Mouse (Mus musculus) stomach, embryonic 16.5 days (tissue): ENCODE data around the gene Mapk7. TPM values are rescaled to one million over a fixed set of nuclear protein-coding genes. Genes with fewer than 3 reads are reported as not detected.
A peak's percentile ranks its signal among the peaks of the same experiment; 100 is the strongest.

ENCODE experiments used
- ATAC-seq: fragments of 200-750 bp; cut with Nextera tagmentation; 2 replicates; pipeline ENCODE4 v1.8.0; 2017; ENCODE audit warnings: moderate number of reproducible peaks, moderate TSS enrichment; ENCODE audit not compliant: insufficient read depth, low FRiP score
- H3K27ac ChIP-seq: fragments of 300-500 bp; sonication (generic); 2 replicates; pipeline ENCODE4 v1.5.1; 2014; ENCODE audit warnings: low read length
- H3K27me3 ChIP-seq: fragments of 300-500 bp; sonication (generic); 2 replicates; pipeline ENCODE4 v1.6.1; 2014; ENCODE audit warnings: low read length, control low read depth, mixed read lengths; ENCODE audit not compliant: control insufficient read depth, insufficient read depth
- H3K36me3 ChIP-seq: fragments of 300-500 bp; sonication (generic); 2 replicates; pipeline ENCODE4 v1.6.1; 2014; ENCODE audit warnings: low read length; ENCODE audit not compliant: control insufficient read depth, insufficient read depth
- H3K4me1 ChIP-seq: fragments of 300-500 bp; sonication (generic); 2 replicates; pipeline ENCODE4 v1.6.1; 2014; ENCODE audit warnings: low read length, control low read depth, mixed read lengths; ENCODE audit not compliant: control insufficient read depth, insufficient read depth
- H3K4me2 ChIP-seq: fragments of 300-500 bp; sonication (generic); 2 replicates; pipeline ENCODE4 v1.6.1; 2014; ENCODE audit warnings: low read depth, low read length, mixed read lengths
- H3K4me3 ChIP-seq: fragments of 300-500 bp; sonication (generic); replicated peaks from 2 replicates; pipeline ENCODE4 v1.5.1; 2014; ENCODE audit warnings: mild to moderate bottlenecking, low read length
- H3K9ac ChIP-seq: fragments of 300-500 bp; sonication (generic); 2 replicates; pipeline ENCODE4 v1.6.1; 2014; ENCODE audit warnings: low read length
- H3K9me3 ChIP-seq: fragments of 300-500 bp; sonication (generic); replicated peaks from 2 replicates; pipeline ENCODE4 v1.6.1; 2016; ENCODE audit warnings: low read length, control low read depth; ENCODE audit not compliant: control insufficient read depth
- WGBS: fragments of 180-500 bp; shearing (Covaris S2); extraction: QIAGEN DNeasy Blood & Tissue Kit; methylation state at CpG from one replicate; pipeline ENCODE4 v1.1.7; 2014; 5-methylcytosine and 5-hydroxymethylcytosine counted together
- polyA plus RNA-seq: library from polyadenylated mRNA; unstranded; fragments of >200 nt; fragmentation: Nextera tagmentation; extraction: Ambion mirVana; gene quantifications from 2 replicates; pipeline ENCODE4 v1.2.1, GENCODE M21; 2015

The Mapk7 gene
- polyA plus RNA-seq, 1 experiment from 2014 or later, result 41.0 TPM

DNA sequence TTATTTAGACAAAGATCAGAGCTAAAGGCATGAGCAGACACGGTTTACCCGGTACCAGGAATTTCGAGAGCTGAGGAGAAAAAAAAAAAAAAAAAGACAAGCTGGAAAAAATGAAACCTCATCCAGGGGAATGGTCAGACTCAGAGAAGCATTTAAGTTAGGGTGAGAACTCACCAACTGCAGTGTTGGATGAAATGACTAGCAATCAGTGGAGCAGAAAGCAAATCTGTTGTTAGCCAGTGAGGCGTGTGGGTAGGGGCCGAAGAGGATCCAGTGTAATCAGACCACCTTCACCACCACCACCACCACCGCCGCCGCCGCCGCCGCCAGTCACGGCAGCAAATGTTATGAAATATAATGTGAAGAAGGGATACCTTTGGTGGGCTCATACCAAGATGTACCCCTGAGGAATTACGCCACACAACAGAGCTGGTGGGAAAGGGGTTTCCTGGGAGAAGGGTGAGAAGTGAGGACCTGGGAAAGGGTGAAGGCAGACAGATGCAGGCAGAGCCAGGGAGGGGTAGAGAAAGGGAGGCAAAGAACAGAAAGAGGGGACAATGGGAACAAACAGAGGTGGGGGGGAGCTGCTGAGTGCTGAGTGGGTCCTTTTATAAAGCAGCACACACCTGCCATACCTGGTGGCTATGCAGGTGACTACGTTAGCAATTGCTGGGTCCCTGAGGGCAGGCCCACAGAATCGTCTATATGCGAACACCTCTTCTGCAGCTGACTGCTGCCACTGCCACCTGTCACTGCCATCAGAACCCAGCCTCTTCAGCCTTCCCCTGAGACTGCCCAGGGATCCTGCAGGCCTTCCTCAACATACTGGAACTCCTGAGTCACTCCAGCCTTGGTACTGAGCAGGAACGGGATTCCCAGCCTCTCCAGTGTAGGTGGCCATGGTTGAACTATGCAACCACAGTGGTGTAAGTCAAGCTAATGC, 16.4 kb downstream of the Mapk7 start:
- Histone ChIP-seq H3K27me3 (no peaks in the 10 kb centered on the region), H3K9me3 (no peaks in the 10 kb centered on the region), H3K4me1 (peaks cover 10% of the 10 kb centered on the region; the same call in 1 of the 2 replicates), H3K4me2 (peak overlapping the region; percentile 39), H3K4me3 (0 out of 2 replicates have a peak overlapping the region, but pooled peaks have one; percentile 12), H3K9ac (no peak overlapping the region), H3K27ac (no peak overlapping the region), H3K36me3 (no peaks in the 10 kb centered on the region)
- 59% methylated on average over 17 of the region's 17 CpGs for WGBS
- no peak for ATAC-seq

- 0 out of 2 replicates have a peak, but pooled peaks have one; percentile 71 for ATAC-seq
- no peaks in the 10 kb centered on the region for H3K9me3 ChIP-seq
- no peak overlapping the region for H3K9ac ChIP-seq
- H3K27me3 ChIP-seq, result no peaks in the 10 kb centered on the region
- no peaks in the 10 kb centered on the region for H3K36me3 ChIP-seq
- 35% methylated on average over 12 of the region's 12 CpGs for WGBS
- peak overlapping the region; percentile 39 for H3K4me2 ChIP-seq
- H3K27ac ChIP-seq, result no peak overlapping the region
- peak overlapping the region; percentile 12; the same call in 1 of the 2 replicates for H3K4me3 ChIP-seq
- peaks cover 10% of the 10 kb centered on the region; the same call in 1 of the 2 replicates for H3K4me1 ChIP-seq
Measured at GRCm38 (mm10) chr11:61476786-61477382, 17.3 kb downstream of the Mapk7 start.

DNA sequence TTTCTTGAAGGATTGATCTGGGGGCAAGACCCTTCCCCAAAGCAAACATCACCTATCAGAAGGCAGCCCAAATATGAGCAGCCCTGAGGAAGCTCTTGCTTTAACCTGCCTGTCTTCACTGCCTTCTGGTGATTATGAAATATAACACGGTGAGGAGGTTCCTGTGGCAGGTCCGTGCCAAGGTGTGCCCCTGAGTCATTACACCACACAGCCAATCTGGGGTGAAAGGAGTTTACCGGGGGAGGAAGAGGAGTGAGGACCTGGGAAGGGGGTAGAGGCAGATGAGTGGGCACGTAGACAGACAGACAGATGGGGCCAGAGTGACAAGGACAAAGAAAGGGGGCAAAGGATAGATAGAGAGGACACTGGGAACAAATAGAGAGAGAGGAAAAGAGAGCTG, 20.6 kb downstream of the Mapk7 start:
- 74% methylated on average over 4 of the region's 4 CpGs for WGBS
- no peak overlapping the region for H3K4me2 ChIP-seq
- H3K27me3 ChIP-seq, result no peaks in the 10 kb centered on the region
- no peaks in the 10 kb centered on the region for H3K9me3 ChIP-seq
- ATAC-seq, result no peak
- no peak overlapping the region for H3K4me3 ChIP-seq
- no peak overlapping the region for H3K27ac ChIP-seq
- H3K9ac ChIP-seq, result no peak overlapping the region
- H3K36me3 ChIP-seq, result no peaks in the 10 kb centered on the region
- H3K4me1 ChIP-seq, result 0 out of 2 replicates have a peak, but pooled peaks cover 4% of the 10 kb centered on the region

DNA sequence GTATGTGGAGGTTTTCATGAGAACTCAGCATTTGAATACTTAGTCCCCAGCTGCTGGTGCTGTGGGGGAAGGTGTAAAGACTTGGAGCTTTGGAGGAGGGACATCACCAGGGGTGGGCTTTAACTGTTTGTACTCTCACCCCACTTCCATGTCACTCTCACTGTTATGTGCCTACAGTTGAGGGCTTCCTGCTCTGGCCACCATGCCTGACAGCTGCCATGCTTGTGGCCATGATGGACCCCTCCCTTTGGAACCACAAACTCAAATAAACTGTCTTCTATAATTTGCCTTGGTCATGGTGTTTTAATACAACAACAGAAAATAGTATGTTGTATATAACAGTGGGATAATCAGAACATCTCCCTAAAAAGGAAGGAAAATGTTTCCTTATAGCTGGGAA, 23.3 kb downstream of the Mapk7 start:
- no peak for ATAC-seq
- H3K4me3 ChIP-seq, result no peak overlapping the region

GRCm38 (mm10) chr11:61469317-61469917, 24.8 kb downstream of the Mapk7 start:
- H3K4me1 ChIP-seq, result peaks cover 8% of the 10 kb centered on the region
- 57% methylated on average over 7 of the region's 7 CpGs for WGBS

More for the DNA sequence above, 23.3 kb downstream of the Mapk7 start:
- Histone ChIP-seq H3K4me2 (no peak overlapping the region), H3K36me3 (no peaks in the 10 kb centered on the region), H3K9me3 (no peaks in the 10 kb centered on the region), H3K4me1 (peaks cover 4% of the 10 kb centered on the region; the same call in 1 of the 2 replicates), H3K27ac (no peak overlapping the region), H3K27me3 (no peaks in the 10 kb centered on the region), H3K9ac (no peak overlapping the region)

DNA sequence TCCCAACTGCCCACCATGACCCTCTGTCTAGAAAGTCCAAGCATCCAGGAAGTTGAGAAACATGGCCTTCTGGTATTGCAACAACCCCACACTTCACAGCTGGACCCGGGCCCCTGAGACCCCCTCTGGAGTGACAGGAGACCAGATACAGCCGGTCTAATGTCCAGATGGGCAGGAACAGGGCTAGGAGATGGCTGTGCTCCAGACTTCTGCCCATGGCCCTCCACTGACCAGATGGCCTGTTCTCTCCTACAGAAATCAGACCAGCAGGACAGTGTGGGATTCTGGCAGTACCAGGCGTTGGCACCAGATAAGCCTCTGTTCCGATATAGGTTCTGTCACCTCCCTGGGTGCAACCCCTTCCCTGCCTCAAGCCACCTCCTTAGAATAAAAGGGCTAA, 25.7 kb downstream of the Mapk7 start:
- 77% methylated on average over 4 of the region's 4 CpGs for WGBS
- H3K9ac ChIP-seq, result no peak overlapping the region
- no peaks in the 10 kb centered on the region for H3K27me3 ChIP-seq
- no peaks in the 10 kb centered on the region for H3K9me3 ChIP-seq
- H3K27ac ChIP-seq, result no peak overlapping the region
- no peak overlapping the region for H3K4me2 ChIP-seq
- ATAC-seq, result no peak
- H3K4me3 ChIP-seq, result no peak overlapping the region
- peaks cover 11% of the 10 kb centered on the region for H3K4me1 ChIP-seq
- no peaks in the 10 kb centered on the region for H3K36me3 ChIP-seq

More at GRCm38 (mm10) chr11:61469317-61469917, 24.8 kb downstream of the Mapk7 start:
- Histone ChIP-seq H3K4me2 (no peak overlapping the region), H3K9me3 (no peaks in the 10 kb centered on the region), H3K27me3 (no peaks in the 10 kb centered on the region), H3K9ac (no peak overlapping the region), H3K4me3 (no peak overlapping the region), H3K36me3 (no peaks in the 10 kb centered on the region), H3K27ac (no peak overlapping the region)
- ATAC-seq, result no peak

DNA sequence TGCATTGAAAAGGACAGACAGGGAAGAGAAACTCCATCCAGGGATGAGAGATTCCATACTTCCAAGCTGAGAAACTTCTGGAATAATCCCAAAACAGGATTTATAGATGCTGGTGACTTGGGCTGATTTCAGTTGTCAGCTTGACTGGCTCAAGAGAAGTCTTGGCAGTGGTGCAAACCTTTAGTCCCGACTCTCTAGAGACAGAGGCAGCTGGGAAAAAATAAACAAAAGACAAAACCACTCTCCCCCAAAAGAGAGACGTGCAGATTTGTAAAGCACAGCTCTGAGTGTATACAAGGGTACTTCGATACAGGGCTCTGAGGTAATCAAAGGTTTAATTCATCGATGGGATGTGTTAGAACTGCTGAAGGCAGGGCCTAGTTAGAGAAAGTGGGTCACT, 28.8 kb downstream of the Mapk7 start:
- H3K4me3 ChIP-seq, result no peak overlapping the region
- ATAC-seq, result peak; percentile 71; the same call in 1 of the 2 replicates
- peaks cover 11% of the 10 kb centered on the region for H3K4me1 ChIP-seq
- WGBS, result 27% methylated on average over 4 of the region's 4 CpGs
- H3K27me3 ChIP-seq, result no peaks in the 10 kb centered on the region
- H3K4me2 ChIP-seq, result no peak overlapping the region
- no peaks in the 10 kb centered on the region for H3K36me3 ChIP-seq
- H3K27ac ChIP-seq, result peak overlapping the region; percentile 90
- no peaks in the 10 kb centered on the region for H3K9me3 ChIP-seq
- H3K9ac ChIP-seq, result no peak overlapping the region

GRCm38 (mm10) chr11:61464071-61464470, 30.1 kb downstream of the Mapk7 start:
- WGBS, result 55% methylated on average over 2 of the region's 2 CpGs
- Histone ChIP-seq H3K9ac (no peak overlapping the region), H3K9me3 (no peaks in the 10 kb centered on the region), H3K27me3 (no peaks in the 10 kb centered on the region), H3K27ac (peak overlapping the region; percentile 42), H3K36me3 (no peaks in the 10 kb centered on the region), H3K4me3 (no peak overlapping the region), H3K4me1 (peaks cover 11% of the 10 kb centered on the region), H3K4me2 (no peak overlapping the region)
- ATAC-seq, result no peak
